Mouse (Mus musculus) CH12.LX (cell line): ENCODE measurements around the gene Nepro. TPM values are rescaled to one million over a fixed set of nuclear protein-coding genes. Genes with fewer than 3 reads are reported as not detected.

ENCODE experiments used
- DNase-seq: peaks from one replicate; pipeline ENCODE4 v3.0.0-alpha.2; 2013; ENCODE audit errors: extremely low read depth
- H3K27ac ChIP-seq: 2 replicates; pipeline ENCODE4 v1.5.1; 2012; ENCODE audit warnings: low read depth, mild to moderate bottlenecking, control low read depth, moderate library complexity; ENCODE audit not compliant: insufficient read depth
- H3K27me3 ChIP-seq: replicated peaks from 2 replicates; pipeline ENCODE3; 2012; ENCODE audit warnings: inconsistent platforms
- H3K36me3 ChIP-seq, 2 experiments: replicated peaks in 1 of 2; 2 replicates each; pipeline versions ENCODE3 to v1.6.1; 2012; ENCODE audit warnings: inconsistent platforms in 1 of 2, low read length in 1 of 2, mild to moderate bottlenecking in 1 of 2, mixed read lengths in 1 of 2, moderate library complexity in 1 of 2; ENCODE audit not compliant: control insufficient read depth in 1 of 2, insufficient read depth in 1 of 2
- H3K4me1 ChIP-seq, 2 experiments: 2 replicates each; pipeline ENCODE4 v1.6.1; 2012; ENCODE audit warnings: inconsistent platforms in 1 of 2, moderate library complexity in 1 of 2; ENCODE audit not compliant: insufficient read depth in 2 of 2, control insufficient read depth in 1 of 2
- H3K4me2 ChIP-seq: 2 replicates; pipeline ENCODE4 v1.6.1; 2012; ENCODE audit warnings: low read depth, mild to moderate bottlenecking, control low read depth; ENCODE audit not compliant: poor library complexity, insufficient read depth, severe bottlenecking
- H3K4me3 ChIP-seq, 3 experiments: fragments of 150-350 bp in 1 of 3; sonication (generic) in 1 of 3; replicated peaks in 1 of 3; 2 replicates each; pipeline versions ENCODE3 to v1.5.1; 2011 to 2012; ENCODE audit warnings: low read depth in 2 of 3, low read length in 2 of 3, mild to moderate bottlenecking in 2 of 3, moderate library complexity in 2 of 3, control low read depth in 1 of 3, improper control_type of control experiment in 1 of 3, inconsistent platforms in 1 of 3, mixed read lengths in 1 of 3; ENCODE audit not compliant: poor library complexity in 1 of 3
- H3K79me2 ChIP-seq: replicated peaks from 2 replicates; pipeline ENCODE4 v1.6.1; 2012; ENCODE audit warnings: mild to moderate bottlenecking, moderate library complexity; ENCODE audit not compliant: control insufficient read depth, poor library complexity, insufficient read depth, severe bottlenecking; ENCODE audit errors: extremely low read depth
- H3K9ac ChIP-seq: 2 replicates; pipeline ENCODE4 v1.6.1; 2012; ENCODE audit warnings: low read depth, mild to moderate bottlenecking, control low read depth, moderate library complexity; ENCODE audit not compliant: insufficient read depth
- H3K9me3 ChIP-seq: replicated peaks from 2 replicates; pipeline ENCODE3; 2012; ENCODE audit warnings: low read length, inconsistent platforms, mixed read lengths
- CHD1 ChIP-seq: IDR thresholded peaks from 2 replicates; pipeline ENCODE4 v1.6.1; 2012; ENCODE audit warnings: low read depth, low read length, improper control_type of control experiment, inconsistent platforms
- CHD2 ChIP-seq: IDR thresholded peaks from 2 replicates; pipeline ENCODE4 v1.6.1; 2011; ENCODE audit warnings: low read length, improper control_type of control experiment
- CTCF ChIP-seq, 2 experiments: IDR thresholded peaks in 1 of 2; conservative IDR thresholded peaks in 1 of 2; 2 replicates each; pipeline ENCODE4 v1.5.1; 2011 to 2012; ENCODE audit warnings: low read depth in 2 of 2, low read length in 2 of 2, improper control_type of control experiment in 1 of 2, inconsistent platforms in 1 of 2, mild to moderate bottlenecking in 1 of 2, moderate library complexity in 1 of 2
- ETS1 ChIP-seq: conservative IDR thresholded peaks from 2 replicates; pipeline ENCODE4 v1.6.1; 2012; ENCODE audit warnings: low read depth, mild to moderate bottlenecking, inconsistent platforms, low read length, improper control_type of control experiment, moderate library complexity
- GABPA ChIP-seq: IDR thresholded peaks from 2 replicates; pipeline ENCODE4 v1.6.1; 2012; ENCODE audit warnings: low read depth, low read length, improper control_type of control experiment, inconsistent platforms; ENCODE audit not compliant: insufficient replicate concordance
- JUND ChIP-seq: conservative IDR thresholded peaks from 2 replicates; pipeline ENCODE4 v1.6.1; 2011; ENCODE audit warnings: low read depth, low read length, improper control_type of control experiment
- MAFK ChIP-seq: IDR thresholded peaks from 2 replicates; pipeline ENCODE4 v1.6.1; 2011; ENCODE audit warnings: low read length, improper control_type of control experiment; ENCODE audit not compliant: insufficient replicate concordance
- MEF2A ChIP-seq: IDR thresholded peaks from 2 replicates; pipeline ENCODE4 v1.6.1; 2014; ENCODE audit warnings: low read depth, mild to moderate bottlenecking, inconsistent platforms, low read length, improper control_type of control experiment, borderline replicate concordance
- MXI1 ChIP-seq: IDR thresholded peaks from 2 replicates; pipeline ENCODE4 v1.6.1; 2011; ENCODE audit warnings: mild to moderate bottlenecking, low read depth, low read length, improper control_type of control experiment
- NELFE ChIP-seq: IDR thresholded peaks from 2 replicates; pipeline ENCODE4 v1.6.1; 2011; ENCODE audit warnings: low read depth, low read length, improper control_type of control experiment
- POLR2AphosphoS2 ChIP-seq: IDR thresholded peaks from 2 replicates; pipeline ENCODE4 v1.6.1; 2011; ENCODE audit warnings: low read depth, low read length, improper control_type of control experiment
- SIN3A ChIP-seq: IDR thresholded peaks from 2 replicates; pipeline ENCODE4 v1.6.1; 2012; ENCODE audit warnings: low read length, improper control_type of control experiment, inconsistent platforms
- SMC3 ChIP-seq: IDR thresholded peaks from 2 replicates; pipeline ENCODE4 v1.6.1; 2011; ENCODE audit warnings: low read depth, low read length, improper control_type of control experiment
- TBP ChIP-seq: conservative IDR thresholded peaks from 2 replicates; pipeline ENCODE4 v1.6.1; 2011; ENCODE audit warnings: low read depth, low read length, improper control_type of control experiment
- USF1 ChIP-seq: IDR thresholded peaks from 2 replicates; pipeline ENCODE4 v1.6.1; 2014; ENCODE audit warnings: low read depth, mild to moderate bottlenecking, inconsistent platforms, low read length, improper control_type of control experiment
- ZKSCAN1 ChIP-seq: IDR thresholded peaks from 2 replicates; pipeline ENCODE4 v1.6.1; 2012; ENCODE audit warnings: low read depth, inconsistent platforms, low read length, improper control_type of control experiment, borderline replicate concordance
- ZMIZ1 ChIP-seq: IDR thresholded peaks from 2 replicates; pipeline ENCODE4 v1.6.1; 2012; ENCODE audit warnings: low read depth, mild to moderate bottlenecking, inconsistent platforms, low read length, improper control_type of control experiment
- dilution Hi-C: fragments of 300-500 bp; cut with MboI; formaldehyde crosslinking; loops from 2 replicates; pipeline ENCODE4 v1.14.3; 2020; ENCODE audit warnings: low sequenced_read_pairs; ENCODE audit not compliant: extremely low pct_unique_long_range_greater_than_20kb, extremely low pct_ligation_motif_present
- in situ Hi-C: fragments of 300-500 bp; cut with MboI; formaldehyde crosslinking; loops from 3 replicates; pipeline ENCODE4 v1.14.3; 2019; ENCODE audit warnings: low sequenced_read_pairs, low pct_ligation_motif_present, low pct_unique_long_range_greater_than_20kb, mixed read lengths
- polyA plus RNA-seq: library from polyadenylated mRNA; unstranded; fragments of >175 nt; gene quantifications from 2 replicates; pipeline ENCODE4 v1.2.1, GENCODE M21; 2012; ENCODE audit warnings: low read depth; ENCODE audit not compliant: insufficient read length
- total RNA-seq, 2 experiments: library from RNA; depleted of rRNA; stranded (reverse); fragments of 300-350 nt in 1 of 2; fragments of >200 nt in 1 of 2; gene quantifications; 2 replicates each; pipeline ENCODE4 v1.2.3; 2012 to 2014

Gene Nepro
- total and polyA plus RNA-seq, 3 experiments = 14.0 to 35.4 (median 34.5) TPM

- Histone ChIP-seq H3K27me3 (peaks cover 1% of the 10 kb centered on the region), H3K4me1 (no peaks in the 10 kb centered on the region), H3K4me2 (no peak overlapping the region), H3K36me3 (no peaks in the 10 kb centered on the region), H3K9ac (no peak overlapping the region), H3K27ac (no peak overlapping the region), H3K9me3 (no peaks in the 10 kb centered on the region), H3K4me3 (no peak overlapping the region), H3K79me2 (no peaks in the 10 kb centered on the region)
- no peak for TF ChIP-seq ZKSCAN1
- no peak for TF ChIP-seq SIN3A
- TF ChIP-seq MAFK = no peak
- TF ChIP-seq MXI1 = no peak
- no peak for TF ChIP-seq ZMIZ1
- TF ChIP-seq POLR2AphosphoS2 = no peak
- no peak for TF ChIP-seq JUND
- TF ChIP-seq TBP = no peak
- no peak for TF ChIP-seq NELFE
- no peak for TF ChIP-seq GABPA
- no peak for TF ChIP-seq SMC3
- TF ChIP-seq CHD1 = no peak
- no peak for TF ChIP-seq USF1
- no peak for TF ChIP-seq CHD2
- TF ChIP-seq CTCF (conservative IDR thresholded peaks at IDR 0.05 in 1 of 2, IDR thresholded peaks at IDR 0.05 in 1 of 2; ENCODE audit: low read depth in 2 of 2, low read length in 2 of 2) = no peak
- TF ChIP-seq MEF2A = no peak
- no peak for DNase-seq
- in situ Hi-C loops (no loop called here), dilution Hi-C loops (no loop called here)
Measured at GRCm38 (mm10) chr16:44697473-44698205, 26.5 kb upstream of the Nepro start.

GRCm38 (mm10) chr16:44701155-44701554 lies 22.9 kb upstream of the Nepro start:
- Histone ChIP-seq H3K27me3 (peaks cover under 1% of the 10 kb centered on the region), H3K4me1 (no peaks in the 10 kb centered on the region), H3K36me3 (no peaks in the 10 kb centered on the region), H3K9ac (no peak overlapping the region), H3K4me3 (no peak overlapping the region), H3K27ac (no peak overlapping the region), H3K79me2 (no peaks in the 10 kb centered on the region), H3K4me2 (no peak overlapping the region), H3K9me3 (no peaks in the 10 kb centered on the region)
- in situ Hi-C loops = loop anchor here (25.0 kb wide), 1 partner anchor 414 kb away; no protein-coding TSS in a partner anchor
- dilution Hi-C loops = no loop called here
- DNase-seq = no peak
- TF ChIP-seq ZMIZ1 = no peak
- no peak for TF ChIP-seq ETS1
- TF ChIP-seq, all 38 proteins: peak for 0
